Mouse (Mus musculus): ENCODE data around the gene Gm20388.

GRCm38 (mm10) chr8:120285878-120286277 is 375.2 kb downstream of the Gm20388 start:
- no peak for TF ChIP-seq HCFC1 (IDR thresholded peaks at IDR 0.05; ENCODE audit: borderline replicate concordance, insufficient read depth, low read length)
- TF ChIP-seq ZNF384 (IDR thresholded peaks at IDR 0.05; ENCODE audit: low read depth, low read length) = no peak
- no peak for TF ChIP-seq ZC3H11A (IDR thresholded peaks at IDR 0.05; ENCODE audit: borderline replicate concordance, low read depth, low read length)
